Mouse (Mus musculus): Measurements from ENCODE around the gene F13a1. TPM values are rescaled to one million over a fixed set of nuclear protein-coding genes. Genes with fewer than 3 reads are reported as not detected.

F13a1 gene
- polyA plus RNA-seq, 1 experiment, result 30.4 TPM

DNA sequence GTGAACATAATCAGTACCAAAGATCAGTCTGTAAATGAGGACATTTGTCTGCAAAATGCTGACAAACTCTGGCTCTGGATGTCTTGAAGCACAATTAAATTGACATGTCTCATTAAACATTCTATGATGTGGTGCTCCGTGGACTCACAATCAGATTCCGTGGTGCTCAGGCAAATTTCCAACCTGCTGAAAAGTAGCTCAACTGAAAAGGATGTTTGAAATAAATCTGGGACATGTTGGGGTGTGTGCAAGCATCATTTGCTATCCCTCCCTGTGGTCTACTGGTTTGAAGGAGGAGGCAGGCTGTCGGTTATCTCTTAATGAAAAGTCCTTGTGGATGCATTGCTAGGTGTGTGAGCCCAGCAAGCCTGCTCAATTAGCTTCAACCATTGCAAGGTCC lies 77.8 kb downstream of the F13a1 start:
- no peak for TF ChIP-seq GATA1 (IDR thresholded peaks at IDR 0.05; ENCODE audit: borderline replicate concordance, low read length)
- no peak for TF ChIP-seq FLI1 (IDR thresholded peaks at IDR 0.05; ENCODE audit: low read length)
- no peak overlapping the region for H3K4me3 ChIP-seq (replicated peaks)
- H3K27me3 ChIP-seq (replicated peaks), result no peaks in the 10 kb centered on the region
- 0 out of 2 replicates have a peak, but pooled peaks cover 4% of the 10 kb centered on the region for H3K4me1 ChIP-seq
- H3K9me3 ChIP-seq, result no peaks in the 10 kb centered on the region
- peaks cover 88% of the 10 kb centered on the region for H3K36me3 ChIP-seq (replicated peaks; ENCODE audit: low read length)

DNA sequence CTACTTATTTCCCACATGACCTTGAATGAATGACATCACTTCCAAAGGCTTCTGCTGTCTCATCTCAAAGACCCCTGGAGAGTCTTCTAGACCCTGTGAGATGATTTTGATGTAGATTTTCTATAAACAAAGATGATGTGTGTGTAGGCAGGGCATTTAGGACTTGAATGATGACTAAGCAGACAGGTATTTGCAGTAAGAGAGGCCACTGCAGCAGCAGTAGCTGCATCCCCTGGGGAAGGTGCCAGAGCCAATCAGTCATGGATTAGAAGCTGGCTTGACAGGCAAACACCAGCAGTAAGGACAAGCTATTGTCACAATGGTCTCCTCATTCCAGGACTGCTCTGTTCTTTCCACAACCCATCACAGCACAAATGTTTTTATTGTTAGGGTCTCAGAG lies 87.1 kb downstream of the F13a1 start:
- Histone ChIP-seq H3K36me3 (replicated peaks; ENCODE audit: low read length) (peaks cover 98% of the 10 kb centered on the region), H3K4me3 (replicated peaks) (no peak overlapping the region), H3K27me3 (replicated peaks) (no peaks in the 10 kb centered on the region), H3K4me1 (peaks cover 6% of the 10 kb centered on the region; the same call in 1 of the 2 replicates), H3K9me3 (no peaks in the 10 kb centered on the region)
- TF ChIP-seq GATA1 (IDR thresholded peaks at IDR 0.05; ENCODE audit: borderline replicate concordance, low read length) (no peak), FLI1 (IDR thresholded peaks at IDR 0.05; ENCODE audit: low read length) (no peak)

DNA sequence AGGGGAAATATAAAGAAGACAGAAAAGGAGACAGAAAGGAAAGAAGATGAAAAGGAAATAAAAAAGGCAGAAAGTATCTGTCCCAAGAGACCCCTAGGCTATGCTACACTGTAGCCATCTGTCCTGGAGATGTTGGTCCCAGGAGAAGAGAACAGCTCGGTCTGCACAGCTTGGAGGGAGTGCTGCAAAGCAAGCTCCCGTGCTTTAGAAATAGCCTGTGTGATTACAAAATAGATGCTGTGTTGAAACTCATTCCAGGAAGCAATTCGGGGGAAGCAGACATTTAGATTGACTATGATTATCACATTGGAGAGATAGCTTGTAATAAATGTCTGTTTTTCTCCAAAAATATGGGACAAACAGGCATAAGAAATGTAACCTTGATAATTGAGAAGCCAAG lies 91.0 kb downstream of the F13a1 start:
- no peaks in the 10 kb centered on the region for H3K9me3 ChIP-seq
- peaks cover 17% of the 10 kb centered on the region for H3K4me1 ChIP-seq
- no peaks in the 10 kb centered on the region for H3K27me3 ChIP-seq (replicated peaks)
- TF ChIP-seq FLI1 (IDR thresholded peaks at IDR 0.05; ENCODE audit: low read length), result no peak
- no peak for TF ChIP-seq GATA1 (IDR thresholded peaks at IDR 0.05; ENCODE audit: borderline replicate concordance, low read length)
- H3K36me3 ChIP-seq (replicated peaks; ENCODE audit: low read length), result peaks cover 97% of the 10 kb centered on the region
- no peak overlapping the region for H3K4me3 ChIP-seq (replicated peaks)

DNA sequence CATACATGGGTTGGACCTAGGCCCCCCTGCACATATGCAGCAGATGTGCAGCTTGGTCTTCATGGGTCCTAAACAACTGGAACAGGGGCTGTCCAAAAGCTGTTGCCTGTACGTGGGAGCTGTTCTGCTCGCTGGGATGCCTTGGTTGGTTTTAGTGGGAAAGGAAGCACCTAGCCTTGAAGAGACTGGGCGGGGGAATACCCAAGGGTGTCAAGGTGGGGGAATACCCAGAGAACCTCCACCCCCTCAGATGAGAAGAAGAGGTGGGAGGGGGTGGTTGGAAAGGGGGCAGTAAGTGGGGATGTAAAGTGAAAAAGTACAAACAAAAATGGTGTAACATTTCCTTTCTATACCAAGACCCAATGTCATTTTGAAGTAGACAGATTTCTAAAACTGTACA lies 95.1 kb downstream of the F13a1 start:
- no peak for TF ChIP-seq FLI1 (IDR thresholded peaks at IDR 0.05; ENCODE audit: low read length)
- no peak for TF ChIP-seq GATA1 (IDR thresholded peaks at IDR 0.05; ENCODE audit: borderline replicate concordance, low read length)
- peaks cover 14% of the 10 kb centered on the region; the same call in 1 of the 2 replicates for H3K4me1 ChIP-seq
- peaks cover 93% of the 10 kb centered on the region for H3K36me3 ChIP-seq (replicated peaks; ENCODE audit: low read length)
- H3K9me3 ChIP-seq, result no peaks in the 10 kb centered on the region
- no peaks in the 10 kb centered on the region for H3K27me3 ChIP-seq (replicated peaks)
- no peak overlapping the region for H3K4me3 ChIP-seq (replicated peaks)

DNA sequence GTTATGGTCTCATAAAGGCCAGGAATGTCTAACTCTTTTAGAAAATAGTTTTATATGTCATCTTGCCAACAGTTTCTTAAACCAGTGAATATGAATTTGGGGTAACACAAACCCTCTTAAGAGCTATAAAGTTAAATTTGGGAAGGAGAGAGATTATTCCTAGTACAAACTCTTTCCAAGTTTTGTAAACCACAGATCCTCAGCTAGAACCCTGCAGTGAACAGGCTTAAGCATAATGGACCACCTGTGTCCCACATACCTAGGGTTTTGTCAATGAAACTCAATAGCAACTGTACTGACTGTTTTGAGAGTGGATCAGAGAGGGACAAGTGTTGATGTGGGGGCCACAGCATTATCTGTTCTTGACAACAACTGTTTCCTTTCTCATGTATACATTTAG lies 96.4 kb downstream of the F13a1 start:
- Histone ChIP-seq H3K27me3 (replicated peaks) (no peaks in the 10 kb centered on the region), H3K4me1 (peaks cover 14% of the 10 kb centered on the region; the same call in 1 of the 2 replicates), H3K36me3 (replicated peaks; ENCODE audit: low read length) (peaks cover 90% of the 10 kb centered on the region), H3K4me3 (replicated peaks) (no peak overlapping the region), H3K9me3 (no peaks in the 10 kb centered on the region)
- TF ChIP-seq FLI1 (IDR thresholded peaks at IDR 0.05; ENCODE audit: low read length), result no peak
- TF ChIP-seq GATA1 (IDR thresholded peaks at IDR 0.05; ENCODE audit: borderline replicate concordance, low read length), result no peak

DNA sequence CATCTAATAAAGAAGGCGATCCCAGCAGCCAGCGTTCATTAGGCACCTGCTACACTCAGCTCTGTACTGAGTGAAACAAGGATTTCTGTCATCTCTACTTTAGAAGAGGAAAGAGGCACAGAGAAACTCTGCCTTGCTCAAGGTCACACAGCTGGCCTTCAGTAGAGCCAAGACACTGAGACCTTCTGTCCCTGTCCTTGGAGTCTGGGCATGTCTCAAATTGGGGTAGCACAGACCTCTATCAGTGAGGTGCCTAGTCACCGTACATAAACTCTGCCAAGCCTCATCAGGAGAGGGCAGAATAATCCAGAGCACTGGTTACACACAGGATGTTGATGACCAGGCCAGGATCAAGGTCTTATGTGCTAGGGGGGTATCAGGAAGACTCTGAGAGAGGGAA lies 108.2 kb downstream of the F13a1 start:
- H3K4me1 ChIP-seq, result peaks cover 69% of the 10 kb centered on the region
- no peak overlapping the region for H3K4me3 ChIP-seq (replicated peaks)
- no peaks in the 10 kb centered on the region for H3K9me3 ChIP-seq
- H3K27me3 ChIP-seq (replicated peaks), result no peaks in the 10 kb centered on the region
- peaks cover 92% of the 10 kb centered on the region for H3K36me3 ChIP-seq (replicated peaks; ENCODE audit: low read length)
- TF ChIP-seq FLI1 (IDR thresholded peaks at IDR 0.05; ENCODE audit: low read length), result no peak
- no peak for TF ChIP-seq GATA1 (IDR thresholded peaks at IDR 0.05; ENCODE audit: borderline replicate concordance, low read length)

DNA sequence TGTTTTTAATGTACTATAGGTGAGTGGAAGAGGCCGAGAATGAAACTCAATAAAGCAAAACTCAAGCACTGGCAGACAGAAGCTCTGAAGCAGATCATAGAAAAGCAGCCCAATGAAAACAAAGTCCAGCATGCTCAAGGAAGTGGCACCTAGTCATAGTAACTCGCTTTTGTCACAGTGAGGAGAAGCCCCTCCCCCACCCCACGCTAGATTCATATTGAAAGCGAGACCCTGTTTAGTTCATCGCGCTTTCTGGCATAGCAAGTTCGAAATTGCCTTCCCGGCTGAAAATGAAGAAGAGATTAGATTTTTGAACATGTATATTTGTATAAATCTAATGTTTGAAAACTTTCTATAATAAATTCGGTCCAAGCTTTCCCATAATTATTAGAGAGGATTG lies 118.0 kb downstream of the F13a1 start:
- H3K9me3 ChIP-seq, result no peaks in the 10 kb centered on the region
- peaks cover 82% of the 10 kb centered on the region for H3K36me3 ChIP-seq (replicated peaks; ENCODE audit: low read length)
- no peak for TF ChIP-seq FLI1 (IDR thresholded peaks at IDR 0.05; ENCODE audit: low read length)
- no peak for TF ChIP-seq GATA1 (IDR thresholded peaks at IDR 0.05; ENCODE audit: borderline replicate concordance, low read length)
- H3K4me3 ChIP-seq (replicated peaks), result no peak overlapping the region
- no peaks in the 10 kb centered on the region for H3K27me3 ChIP-seq (replicated peaks)
- peaks cover 5% of the 10 kb centered on the region for H3K4me1 ChIP-seq

DNA sequence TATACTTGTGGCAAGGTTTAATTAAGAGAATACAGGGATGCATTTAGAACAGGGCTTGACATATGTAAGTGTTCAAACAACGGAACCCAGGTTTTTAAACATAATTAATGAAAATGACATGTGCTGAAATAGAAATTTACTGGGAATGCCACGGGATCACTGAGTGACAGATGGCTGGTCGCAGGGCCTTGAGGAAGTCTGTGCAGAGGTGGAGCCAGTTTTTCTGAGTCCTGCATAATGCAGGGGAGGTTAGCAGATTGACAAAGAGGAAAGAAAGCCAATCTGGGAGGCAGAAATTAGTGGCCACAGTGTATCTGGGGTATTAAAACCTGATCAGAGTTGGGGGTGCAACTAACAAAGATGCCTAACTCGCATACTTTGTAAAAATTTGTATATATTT lies 130.3 kb downstream of the F13a1 start:
- peaks cover 76% of the 10 kb centered on the region for H3K36me3 ChIP-seq (replicated peaks; ENCODE audit: low read length)
- no peak overlapping the region for H3K4me3 ChIP-seq (replicated peaks)

DNA sequence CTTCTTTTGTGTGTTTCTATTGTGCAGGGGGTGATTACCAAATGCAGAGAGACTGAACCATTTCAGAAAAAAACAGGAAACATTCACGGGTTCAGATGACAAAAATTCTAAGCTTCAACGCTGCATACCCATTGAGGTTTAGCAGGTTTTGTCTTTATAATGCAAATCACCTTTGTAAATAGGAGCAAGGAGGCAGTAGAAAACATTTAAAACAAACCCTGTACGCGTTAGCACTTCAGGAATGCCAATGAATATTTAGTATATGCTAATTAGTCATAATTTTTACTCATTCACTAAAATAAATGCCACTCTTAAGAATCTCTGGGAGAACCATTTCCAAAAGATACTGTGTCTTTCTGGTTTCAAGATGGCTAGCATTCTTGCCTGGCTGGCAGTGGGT lies 146.2 kb downstream of the F13a1 start:
- H3K27me3 ChIP-seq (replicated peaks), result no peaks in the 10 kb centered on the region
- H3K4me3 ChIP-seq (replicated peaks), result no peak overlapping the region
- H3K9me3 ChIP-seq, result no peaks in the 10 kb centered on the region
- peaks cover 29% of the 10 kb centered on the region for H3K4me1 ChIP-seq
- H3K36me3 ChIP-seq (replicated peaks; ENCODE audit: low read length), result peaks cover 81% of the 10 kb centered on the region
- no peak for TF ChIP-seq FLI1 (IDR thresholded peaks at IDR 0.05; ENCODE audit: low read length)
- TF ChIP-seq GATA1 (IDR thresholded peaks at IDR 0.05; ENCODE audit: borderline replicate concordance, low read length), result no peak

More for the DNA sequence above, 130.3 kb downstream of the F13a1 start:
- Histone ChIP-seq H3K9me3 (no peaks in the 10 kb centered on the region), H3K27me3 (replicated peaks) (peaks cover 4% of the 10 kb centered on the region), H3K4me1 (peaks cover 10% of the 10 kb centered on the region)
- TF ChIP-seq GATA1 (IDR thresholded peaks at IDR 0.05; ENCODE audit: borderline replicate concordance, low read length) (no peak), FLI1 (IDR thresholded peaks at IDR 0.05; ENCODE audit: low read length) (no peak)

DNA sequence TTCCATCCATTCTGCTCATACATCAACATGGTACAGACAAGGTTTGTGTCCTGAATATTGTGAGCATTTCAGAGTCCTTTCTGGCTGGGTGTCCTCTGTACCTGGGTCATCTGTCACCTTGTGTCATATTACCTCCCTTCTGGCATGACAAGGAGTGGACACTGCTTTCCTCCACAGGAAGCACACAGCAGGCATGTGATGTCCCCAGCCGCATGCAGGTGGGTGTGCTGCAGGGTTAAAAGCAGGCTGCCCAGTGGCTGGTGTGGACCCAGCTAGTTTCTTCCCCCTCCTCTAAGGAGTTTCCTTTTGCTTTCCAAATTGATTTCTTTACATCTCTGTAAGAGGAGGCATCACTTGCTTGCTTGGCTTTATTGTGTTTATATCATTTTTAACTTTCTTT lies 146.6 kb downstream of the F13a1 start:
- TF ChIP-seq GATA1 (IDR thresholded peaks at IDR 0.05; ENCODE audit: borderline replicate concordance, low read length) (no peak), FLI1 (IDR thresholded peaks at IDR 0.05; ENCODE audit: low read length) (no peak)
- Histone ChIP-seq H3K4me3 (replicated peaks) (no peak overlapping the region), H3K36me3 (replicated peaks; ENCODE audit: low read length) (peaks cover 81% of the 10 kb centered on the region), H3K27me3 (replicated peaks) (no peaks in the 10 kb centered on the region), H3K9me3 (no peaks in the 10 kb centered on the region), H3K4me1 (peaks cover 29% of the 10 kb centered on the region)

DNA sequence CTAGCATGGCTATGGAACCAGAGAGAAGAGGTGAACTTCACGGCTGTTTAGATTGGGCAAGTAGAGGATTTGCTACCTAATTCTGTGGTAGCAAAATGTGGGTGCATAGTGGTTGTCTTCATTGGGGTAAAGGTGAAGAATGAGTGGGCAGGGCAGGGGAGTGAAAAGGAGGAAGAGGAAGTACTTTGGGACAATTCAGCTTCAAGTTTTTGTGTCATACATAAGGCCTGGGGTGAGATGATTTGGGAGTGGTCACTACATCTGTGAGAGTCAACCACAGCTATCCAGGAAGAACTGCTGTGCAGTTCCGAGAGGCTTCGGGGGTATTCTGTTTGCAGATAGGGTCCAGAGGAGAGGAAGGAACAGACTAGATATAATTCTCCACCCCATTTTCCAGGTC lies 148.4 kb downstream of the F13a1 start:
- Histone ChIP-seq H3K4me1 (peaks cover 29% of the 10 kb centered on the region), H3K4me3 (replicated peaks) (no peak overlapping the region), H3K27me3 (replicated peaks) (no peaks in the 10 kb centered on the region), H3K9me3 (no peaks in the 10 kb centered on the region), H3K36me3 (replicated peaks; ENCODE audit: low read length) (peaks cover 92% of the 10 kb centered on the region)
- TF ChIP-seq FLI1 (IDR thresholded peaks at IDR 0.05; ENCODE audit: low read length) (no peak), GATA1 (IDR thresholded peaks at IDR 0.05; ENCODE audit: borderline replicate concordance, low read length) (no peak)

Data from megakaryocyte, embryonic 14.5 days (primary cell).